Mouse (Mus musculus) CH12.LX (cell line): ENCODE measurements at regions not wholly inside any gene's neighbourhood (a gene's known extent, or its start where the extent isn't known, plus 50 kb on each side); places are given as distances from the start of the nearest gene placed in this dataset.

Experiments
- CTCF ChIP-seq, 2 experiments: IDR thresholded peaks in 1 of 2; conservative IDR thresholded peaks in 1 of 2; 2 replicates each; pipeline ENCODE4 v1.5.1; 2011 to 2012; ENCODE audit warnings: low read depth in 2 of 2, low read length in 2 of 2, improper control_type of control experiment in 1 of 2, inconsistent platforms in 1 of 2, mild to moderate bottlenecking in 1 of 2, moderate library complexity in 1 of 2
- GABPA ChIP-seq: IDR thresholded peaks from 2 replicates; pipeline ENCODE4 v1.6.1; 2012; ENCODE audit warnings: low read depth, low read length, improper control_type of control experiment, inconsistent platforms; ENCODE audit not compliant: insufficient replicate concordance
- MEF2A ChIP-seq: IDR thresholded peaks from 2 replicates; pipeline ENCODE4 v1.6.1; 2014; ENCODE audit warnings: low read depth, mild to moderate bottlenecking, inconsistent platforms, low read length, improper control_type of control experiment, borderline replicate concordance
- POLR2A ChIP-seq: IDR thresholded peaks from 2 replicates; pipeline ENCODE4 v1.6.1; 2011; ENCODE audit warnings: low read depth, mild to moderate bottlenecking, improper control_type of control experiment, low read length
- TCF12 ChIP-seq: IDR thresholded peaks from 2 replicates; pipeline ENCODE4 v1.6.1; 2014; ENCODE audit warnings: low read depth, mild to moderate bottlenecking, inconsistent platforms, low read length, improper control_type of control experiment
- ZKSCAN1 ChIP-seq: IDR thresholded peaks from 2 replicates; pipeline ENCODE4 v1.6.1; 2012; ENCODE audit warnings: low read depth, inconsistent platforms, low read length, improper control_type of control experiment, borderline replicate concordance

DNA sequence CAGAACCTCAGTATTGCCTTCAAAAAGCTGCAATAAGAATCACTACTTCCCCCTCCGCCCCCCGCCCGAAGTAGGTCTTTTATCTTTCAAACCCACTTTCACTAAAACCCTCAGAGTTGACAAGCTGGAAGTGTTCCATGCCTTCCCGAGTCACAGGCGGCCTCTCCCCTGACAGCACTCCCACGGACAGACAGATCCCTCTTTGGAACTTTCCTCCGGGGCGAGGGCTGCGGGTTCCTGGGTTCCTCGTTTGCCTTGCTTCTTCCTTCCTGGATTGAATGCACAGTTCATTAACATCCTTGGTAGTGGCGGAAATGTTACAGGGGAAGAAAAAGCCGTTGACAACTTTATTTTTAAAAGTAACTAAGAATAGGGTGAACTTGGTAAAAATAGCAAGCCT lies 132.1 kb upstream of the Fam19a5 start:
- no peak for TF ChIP-seq TCF12
- TF ChIP-seq POLR2A = no peak
- TF ChIP-seq ZKSCAN1 = no peak
- no peak for TF ChIP-seq CTCF (conservative IDR thresholded peaks at IDR 0.05 in 1 of 2, IDR thresholded peaks at IDR 0.05 in 1 of 2; ENCODE audit: low read depth in 2 of 2, low read length in 2 of 2)
- TF ChIP-seq GABPA = no peak
- no peak for TF ChIP-seq MEF2A
